Mouse (Mus musculus) midbrain, embryonic 13.5 days (tissue): ENCODE data around the gene Vwa5b1. TPM values are rescaled to one million over a fixed set of nuclear protein-coding genes. Genes with fewer than 3 reads are reported as not detected.

Experiments used
- ATAC-seq: fragments of 200-750 bp; cut with Nextera tagmentation; 2 replicates; pipeline ENCODE4 v1.8.0; 2017; ENCODE audit warnings: mild to moderate bottlenecking, moderate TSS enrichment, moderate library complexity
- H3K27ac ChIP-seq: fragments of 300-500 bp; sonication (generic); 2 replicates; pipeline ENCODE4 v1.5.1; 2015; ENCODE audit warnings: inconsistent platforms, mild to moderate bottlenecking, moderate library complexity
- H3K27me3 ChIP-seq: fragments of 300-500 bp; sonication (generic); 2 replicates; pipeline ENCODE4 v1.6.1; 2015; ENCODE audit warnings: mild to moderate bottlenecking, inconsistent platforms
- H3K36me3 ChIP-seq: fragments of 300-500 bp; sonication (generic); 2 replicates; pipeline ENCODE4 v1.6.1; 2015; ENCODE audit warnings: mild to moderate bottlenecking, inconsistent platforms
- H3K4me1 ChIP-seq: fragments of 300-500 bp; sonication (generic); replicated peaks from 2 replicates; pipeline ENCODE4 v1.6.1; 2015; ENCODE audit warnings: inconsistent platforms
- H3K4me2 ChIP-seq: fragments of 300-500 bp; sonication (generic); replicated peaks from 2 replicates; pipeline ENCODE4 v1.6.1; 2015; ENCODE audit warnings: moderate library complexity, mild to moderate bottlenecking, inconsistent platforms
- H3K4me3 ChIP-seq: fragments of 300-500 bp; sonication (generic); replicated peaks from 2 replicates; pipeline ENCODE4 v1.5.1; 2015; ENCODE audit warnings: mild to moderate bottlenecking, inconsistent platforms
- H3K9ac ChIP-seq: fragments of 300-500 bp; sonication (generic); replicated peaks from 2 replicates; pipeline ENCODE4 v1.6.1; 2015; ENCODE audit warnings: mild to moderate bottlenecking, inconsistent platforms
- H3K9me3 ChIP-seq: fragments of 300-500 bp; sonication (generic); 2 replicates; pipeline ENCODE4 v1.6.1; 2016; ENCODE audit warnings: mild to moderate bottlenecking, inconsistent platforms
- WGBS: fragments of 180-500 bp; shearing (Covaris S2); methylation state at CpG from one replicate; pipeline ENCODE4 v1.1.7; 2015; 5-methylcytosine and 5-hydroxymethylcytosine counted together
- polyA plus RNA-seq: library from polyadenylated mRNA; unstranded; fragments of >200 nt; fragmentation: Nextera tagmentation; extraction: Ambion mirVana; gene quantifications from 2 replicates; pipeline ENCODE4 v1.2.1, GENCODE M21; 2015

Vwa5b1 gene
- polyA plus RNA-seq, 1 experiment from 2014 or later: 0.82 TPM

DNA sequence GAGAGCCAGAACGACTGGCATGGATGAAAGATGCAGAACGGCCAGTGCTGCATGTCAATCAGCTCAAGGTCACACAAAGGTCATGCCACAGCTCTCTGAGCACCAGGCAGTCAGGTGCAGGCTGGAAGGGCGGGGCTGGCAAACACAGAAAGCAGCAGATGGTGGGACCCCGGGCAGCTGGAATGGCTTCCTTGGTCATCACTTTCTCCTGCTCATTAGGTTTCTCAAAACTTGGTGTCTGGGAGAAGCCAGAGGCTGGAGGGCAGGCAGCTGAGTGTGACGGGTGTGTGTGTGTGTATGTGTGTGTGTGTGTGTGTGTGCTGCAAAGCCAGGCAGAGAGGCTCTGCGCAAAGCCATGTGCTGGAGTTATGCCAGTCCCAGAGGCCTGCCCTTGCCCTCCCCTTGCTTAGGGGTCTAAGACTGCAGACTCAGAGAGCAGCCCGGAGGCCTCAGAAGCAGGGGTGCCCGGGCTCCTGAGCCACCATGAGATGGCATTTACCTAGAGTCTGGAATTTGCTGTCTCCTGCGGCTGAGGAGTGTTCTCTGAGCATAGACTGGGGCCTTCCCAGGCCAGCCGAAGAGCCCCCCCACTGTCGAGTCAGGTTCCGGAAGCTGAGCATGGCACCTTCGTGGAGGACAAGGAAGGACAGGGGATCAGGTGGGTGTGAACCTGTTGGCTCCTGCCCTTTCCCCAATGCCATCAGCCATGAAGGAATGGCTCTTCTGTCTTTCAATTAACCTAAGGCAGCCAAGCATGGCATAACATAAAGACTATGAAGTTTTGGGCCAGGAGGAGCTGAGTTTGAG lies 60.7 kb downstream of the Vwa5b1 start:
- H3K27ac ChIP-seq: no peak overlapping the region; the same call in 1 of the 2 replicates
- WGBS: 68% methylated on average over 12 of the region's 13 CpGs
- no peak overlapping the region for H3K4me3 ChIP-seq
- no peaks in the 10 kb centered on the region for H3K27me3 ChIP-seq
- H3K9ac ChIP-seq: no peak overlapping the region
- no peaks in the 10 kb centered on the region for H3K9me3 ChIP-seq
- H3K36me3 ChIP-seq: no peaks in the 10 kb centered on the region
- H3K4me1 ChIP-seq: peaks cover 7% of the 10 kb centered on the region
- H3K4me2 ChIP-seq: no peak overlapping the region
- no peak for ATAC-seq

GRCm38 (mm10) chr4:138569928-138570327 lies 65.8 kb downstream of the Vwa5b1 start:
- Histone ChIP-seq H3K9me3 (no peaks in the 10 kb centered on the region), H3K36me3 (no peaks in the 10 kb centered on the region), H3K4me3 (no peak overlapping the region), H3K27me3 (no peaks in the 10 kb centered on the region), H3K4me2 (no peak overlapping the region), H3K9ac (no peak overlapping the region), H3K4me1 (peaks cover 13% of the 10 kb centered on the region), H3K27ac (no peak overlapping the region)
- 90% methylated on average over 11 of the region's 11 CpGs for WGBS
- no peak for ATAC-seq

- H3K27me3 ChIP-seq: no peaks in the 10 kb centered on the region
- no peak for ATAC-seq
- no peak overlapping the region for H3K4me2 ChIP-seq
- no peak overlapping the region for H3K27ac ChIP-seq
- H3K9me3 ChIP-seq: no peaks in the 10 kb centered on the region
- H3K4me3 ChIP-seq: no peak overlapping the region
- no peak overlapping the region for H3K9ac ChIP-seq
- 54% methylated on average over 2 of the region's 2 CpGs for WGBS
- H3K4me1 ChIP-seq: peaks cover 9% of the 10 kb centered on the region
- no peaks in the 10 kb centered on the region for H3K36me3 ChIP-seq
Observed at GRCm38 (mm10) chr4:138568275-138568674, 67.4 kb downstream of the Vwa5b1 start.

DNA sequence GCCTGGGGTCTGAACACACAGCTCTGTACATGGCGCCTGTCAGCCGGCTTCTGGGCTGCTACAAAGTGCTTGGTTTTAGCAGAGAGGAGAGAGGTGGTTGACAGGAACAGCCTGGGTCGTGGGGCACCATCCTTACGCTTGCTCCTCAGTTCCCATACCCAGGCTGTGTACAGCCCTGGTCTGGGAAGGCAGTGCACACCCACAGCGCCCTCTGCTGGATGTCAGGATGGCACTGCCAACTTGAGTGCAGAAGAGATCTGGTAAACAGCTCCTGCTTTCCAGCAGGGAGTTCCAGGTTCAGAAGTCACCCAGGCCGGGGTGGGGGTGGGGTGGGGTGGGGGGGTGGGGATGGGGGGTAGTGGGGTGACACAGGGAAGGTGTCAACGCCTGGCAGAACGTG lies 73.7 kb downstream of the Vwa5b1 start:
- Histone ChIP-seq H3K4me3 (no peak overlapping the region), H3K9ac (no peak overlapping the region), H3K27me3 (peaks cover 10% of the 10 kb centered on the region; the same call in 1 of the 2 replicates), H3K36me3 (no peaks in the 10 kb centered on the region), H3K9me3 (no peaks in the 10 kb centered on the region), H3K27ac (no peak overlapping the region), H3K4me1 (peaks cover 3% of the 10 kb centered on the region), H3K4me2 (no peak overlapping the region)
- ATAC-seq: peak; percentile 92
- 17% methylated on average over 8 of the region's 8 CpGs for WGBS

DNA sequence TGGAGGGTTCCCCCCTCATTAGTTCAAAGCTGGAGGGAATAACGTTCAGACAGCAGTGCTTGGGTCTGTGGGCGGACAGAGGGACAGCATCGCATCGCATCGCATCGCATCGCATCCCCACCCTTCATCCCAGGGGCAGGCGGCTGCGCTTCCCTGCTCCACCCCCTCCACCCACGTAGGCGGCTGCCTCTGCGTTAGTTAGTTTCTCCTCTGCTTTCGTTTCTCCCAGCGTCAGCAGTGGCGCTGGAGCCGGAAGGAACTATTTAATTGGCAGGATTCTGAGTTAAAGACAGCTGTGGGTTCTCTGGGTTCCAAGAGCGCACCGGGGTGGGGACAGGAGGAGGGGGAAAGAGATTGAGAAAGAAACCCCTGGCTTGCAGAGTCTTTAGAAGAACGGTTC lies 80.2 kb downstream of the Vwa5b1 start:
- H3K27me3 ChIP-seq: peaks cover 48% of the 10 kb centered on the region
- H3K27ac ChIP-seq: no peak overlapping the region
- no peaks in the 10 kb centered on the region for H3K36me3 ChIP-seq

DNA sequence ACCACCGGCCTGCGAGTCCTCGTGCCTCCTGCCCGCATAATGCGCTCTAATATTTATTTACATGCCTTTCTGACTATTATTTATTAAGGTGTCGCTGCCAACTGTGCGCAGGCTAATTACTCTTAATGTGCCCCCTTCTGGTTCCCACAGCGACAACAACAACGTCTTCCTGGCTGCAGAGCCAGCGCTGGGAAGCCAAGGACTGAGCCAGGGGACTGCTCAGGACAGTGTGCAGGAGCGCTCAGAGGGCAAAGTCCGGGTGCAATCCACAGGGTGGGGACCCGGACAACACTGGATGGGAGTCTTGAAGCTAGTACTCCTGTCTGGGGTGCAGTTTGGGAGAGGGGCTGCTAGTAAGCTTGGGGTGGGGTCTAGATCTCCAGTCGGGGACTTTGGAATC lies 80.8 kb downstream of the Vwa5b1 start:
- H3K9ac ChIP-seq: peak overlapping the region; percentile 52; the same call in 1 of the 2 replicates
- H3K4me1 ChIP-seq: peaks cover 23% of the 10 kb centered on the region
- WGBS: 2% methylated on average over 14 of the region's 14 CpGs
- peak overlapping the region; percentile 55 for H3K4me2 ChIP-seq
- H3K4me3 ChIP-seq: peak overlapping the region; percentile 27
- no peak overlapping the region for H3K27ac ChIP-seq
- H3K36me3 ChIP-seq: no peaks in the 10 kb centered on the region
- peak; percentile 72 for ATAC-seq
- H3K27me3 ChIP-seq: peaks cover 48% of the 10 kb centered on the region
- H3K9me3 ChIP-seq: no peaks in the 10 kb centered on the region

More for the DNA sequence above, 80.2 kb downstream of the Vwa5b1 start:
- H3K4me2 ChIP-seq: peak overlapping the region; percentile 55
- peak overlapping the region; percentile 52; the same call in 1 of the 2 replicates for H3K9ac ChIP-seq
- H3K4me3 ChIP-seq: peak overlapping the region; percentile 27
- WGBS: 1% methylated on average over 19 of the region's 19 CpGs
- ATAC-seq: peak; percentile 15; the same call in 1 of the 2 replicates
- H3K4me1 ChIP-seq: peaks cover 23% of the 10 kb centered on the region
- H3K9me3 ChIP-seq: no peaks in the 10 kb centered on the region

DNA sequence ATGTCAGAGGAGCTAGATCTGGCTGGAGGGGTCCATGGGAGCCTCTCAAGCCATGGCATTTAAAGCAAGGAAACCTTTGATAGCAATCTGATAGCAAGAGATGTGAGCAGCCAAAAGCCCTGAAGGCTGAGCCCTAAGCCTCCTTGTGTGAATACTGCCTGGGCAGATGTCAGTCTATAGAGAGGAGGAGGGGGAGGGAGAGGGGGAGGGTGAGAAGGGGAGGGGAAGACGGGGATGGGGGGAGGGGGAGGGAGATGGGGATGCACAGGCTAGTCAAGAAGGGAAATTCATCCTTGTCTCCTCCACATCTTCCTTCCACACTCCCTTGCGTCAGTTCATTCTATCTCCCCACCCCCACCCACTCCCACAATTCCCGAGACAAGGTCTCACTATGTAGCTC lies 81.4 kb downstream of the Vwa5b1 start:
- ATAC-seq: peak; percentile 56; the same call in 1 of the 2 replicates
- Histone ChIP-seq H3K9me3 (no peaks in the 10 kb centered on the region), H3K4me1 (peaks cover 23% of the 10 kb centered on the region), H3K4me3 (no peak overlapping the region), H3K36me3 (no peaks in the 10 kb centered on the region), H3K4me2 (no peak overlapping the region), H3K27ac (no peak overlapping the region), H3K27me3 (peaks cover 48% of the 10 kb centered on the region), H3K9ac (no peak overlapping the region)
- whole genome bisulfite sequencing: 0% methylated on average over 2 of the region's 3 CpGs

- no peak overlapping the region for H3K9ac ChIP-seq
- H3K4me2 ChIP-seq: no peak overlapping the region
- H3K9me3 ChIP-seq: no peaks in the 10 kb centered on the region
- H3K4me1 ChIP-seq: peaks cover 28% of the 10 kb centered on the region
- peaks cover 48% of the 10 kb centered on the region for H3K27me3 ChIP-seq
- ATAC-seq: no peak
- WGBS: 61% methylated on average over 8 of the region's 8 CpGs
- no peak overlapping the region for H3K4me3 ChIP-seq
- H3K27ac ChIP-seq: no peak overlapping the region
- no peaks in the 10 kb centered on the region for H3K36me3 ChIP-seq
Observed at GRCm38 (mm10) chr4:138553516-138553933, 82.2 kb downstream of the Vwa5b1 start.

GRCm38 (mm10) chr4:138553116-138553515 lies 82.6 kb downstream of the Vwa5b1 start:
- Histone ChIP-seq H3K27ac (no peak overlapping the region), H3K9ac (no peak overlapping the region), H3K4me1 (peaks cover 32% of the 10 kb centered on the region), H3K4me2 (no peak overlapping the region), H3K4me3 (no peak overlapping the region), H3K36me3 (no peaks in the 10 kb centered on the region), H3K27me3 (peaks cover 48% of the 10 kb centered on the region), H3K9me3 (no peaks in the 10 kb centered on the region)
- no peak for ATAC-seq
- WGBS: 48% methylated on average over 1 of the region's 1 CpGs

DNA sequence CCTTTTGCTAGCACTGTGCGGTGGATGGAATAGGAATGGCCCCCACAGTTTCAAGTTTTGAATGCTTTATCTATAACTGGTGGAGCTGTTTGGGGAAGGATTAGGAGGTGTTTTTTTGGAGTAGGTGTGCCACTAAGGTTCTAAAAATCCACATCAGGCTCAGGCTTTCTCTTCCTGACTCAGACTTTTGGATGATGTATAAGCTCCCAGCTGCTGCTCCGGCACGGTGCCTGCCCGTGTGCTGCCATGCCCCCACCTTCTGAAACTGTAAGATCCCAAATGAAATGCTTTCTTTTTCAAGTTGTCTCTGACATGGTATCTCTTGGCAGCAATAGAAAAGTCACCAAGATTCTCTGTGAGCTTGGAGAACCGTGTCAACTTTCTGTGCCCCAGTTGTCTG lies 84.1 kb downstream of the Vwa5b1 start:
- Histone ChIP-seq H3K9me3 (no peaks in the 10 kb centered on the region), H3K4me1 (peaks cover 38% of the 10 kb centered on the region), H3K27me3 (peaks cover 38% of the 10 kb centered on the region), H3K4me2 (no peak overlapping the region), H3K9ac (no peak overlapping the region), H3K4me3 (no peak overlapping the region), H3K36me3 (no peaks in the 10 kb centered on the region), H3K27ac (no peak overlapping the region)
- 88% methylated on average over 5 of the region's 5 CpGs for WGBS
- ATAC-seq: no peak

- Histone ChIP-seq H3K9ac (no peak overlapping the region), H3K4me1 (peaks cover 33% of the 10 kb centered on the region), H3K36me3 (no peaks in the 10 kb centered on the region), H3K27ac (no peak overlapping the region), H3K27me3 (peaks cover 30% of the 10 kb centered on the region; the same call in 1 of the 2 replicates), H3K4me2 (no peak overlapping the region), H3K4me3 (no peak overlapping the region), H3K9me3 (no peaks in the 10 kb centered on the region)
- WGBS: 68% methylated on average over 5 of the region's 5 CpGs
- ATAC-seq: no peak
Observed at GRCm38 (mm10) chr4:138550557-138550956, 85.1 kb downstream of the Vwa5b1 start.

- peaks cover 17% of the 10 kb centered on the region for H3K4me1 ChIP-seq
- no peak overlapping the region for H3K4me2 ChIP-seq
- H3K9me3 ChIP-seq: no peaks in the 10 kb centered on the region
- H3K27me3 ChIP-seq: peaks cover 21% of the 10 kb centered on the region; the same call in 1 of the 2 replicates
- no peaks in the 10 kb centered on the region for H3K36me3 ChIP-seq
- ATAC-seq: no peak
- no peak overlapping the region for H3K9ac ChIP-seq
- no peak overlapping the region for H3K27ac ChIP-seq
- WGBS: 60% methylated on average over 4 of the region's 4 CpGs
- no peak overlapping the region for H3K4me3 ChIP-seq
Observed at GRCm38 (mm10) chr4:138548960-138549359, 86.7 kb downstream of the Vwa5b1 start.
